Mouse (Mus musculus) gastrocnemius, adult 2 months (tissue): Measurements from ENCODE around the gene Mrtfa. TPM values are rescaled to one million over a fixed set of nuclear protein-coding genes. Genes with fewer than 3 reads are reported as not detected.

Source experiments
- DNase-seq: peaks from one replicate; pipeline ENCODE4 v3.0.0; 2022
- H3K27ac ChIP-seq: fragments of 200-600 bp; 2 replicates; pipeline ENCODE4 v1.8.1; 2022; ENCODE audit warnings: mild to moderate bottlenecking
- H3K4me3 ChIP-seq: fragments of 200-600 bp; 2 replicates; pipeline ENCODE4 v1.8.1; 2022; ENCODE audit warnings: mild to moderate bottlenecking, moderate library complexity
- CTCF ChIP-seq: fragments of 200-600 bp; IDR thresholded peaks from 2 replicates; pipeline ENCODE4 v1.8.1; 2022; ENCODE audit warnings: antibody characterized with exemption, mild to moderate bottlenecking, moderate library complexity
- intact Hi-C: fragments of 180-260 bp; cut with DNase I; formaldehyde crosslinking; loops from one replicate; pipeline ENCODE4 v1.15.1; 2025
- total RNA-seq, 2 experiments: library from RNA; stranded (reverse); gene quantifications; 2 replicates each; pipeline ENCODE4 v1.2.3; 2021

Mrtfa gene
- total RNA-seq, 2 experiments from 2014 or later = 18.8 to 28.1 TPM

DNA sequence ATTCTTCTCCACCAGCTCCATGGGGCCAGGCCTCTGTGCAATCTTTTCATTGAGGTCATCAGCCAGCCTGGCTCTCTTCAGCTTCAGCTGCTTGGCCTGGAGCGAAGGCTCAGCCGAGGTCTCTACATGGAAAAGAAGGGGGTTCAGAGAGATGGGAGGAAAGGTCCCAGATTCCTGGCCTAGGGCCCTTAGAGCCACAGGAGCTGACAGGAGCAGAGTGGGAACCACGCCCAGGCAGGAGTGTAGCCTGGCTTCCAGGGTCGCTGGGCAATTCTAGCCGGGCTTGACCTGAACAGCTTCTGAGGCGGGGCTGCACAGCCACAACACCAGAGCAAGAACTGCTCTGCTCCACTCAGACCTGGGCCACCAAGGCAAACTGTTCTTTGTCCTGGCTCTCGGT, 168.1 kb downstream of the Mrtfa start:
- intact Hi-C loops = no loop called here

DNA sequence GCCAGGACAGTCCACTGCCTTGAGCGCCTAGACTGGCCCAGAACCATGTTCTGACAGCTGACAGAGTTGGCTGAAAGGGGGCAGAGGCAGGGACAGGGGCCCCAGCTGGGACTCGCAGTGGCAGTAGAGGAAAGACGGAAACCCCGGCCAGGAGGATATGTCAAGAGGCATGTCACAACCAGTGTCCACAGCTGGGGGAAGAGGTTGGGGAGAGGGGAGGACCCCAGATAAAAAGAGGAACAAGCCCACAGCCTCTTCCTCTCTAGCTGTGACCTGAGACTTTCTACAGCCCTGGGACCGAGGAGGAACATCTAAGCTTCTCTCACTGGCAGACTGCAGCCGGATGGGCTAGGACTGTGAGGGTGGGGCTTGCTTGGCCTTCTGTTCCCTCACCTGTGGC, 169.2 kb downstream of the Mrtfa start:
- Histone ChIP-seq H3K4me3 (no peak overlapping the region), H3K27ac (no peak overlapping the region)
- no peak for TF ChIP-seq CTCF
- DNase-seq = no peak
- intact Hi-C loops = no loop called here

More for the DNA sequence above, 168.1 kb downstream of the Mrtfa start:
- DNase-seq = peak; percentile 62
- TF ChIP-seq CTCF = no peak
- H3K27ac ChIP-seq = peak overlapping the region; percentile 56; the same call in 1 of the 2 replicates
- H3K4me3 ChIP-seq = no peak overlapping the region

DNA sequence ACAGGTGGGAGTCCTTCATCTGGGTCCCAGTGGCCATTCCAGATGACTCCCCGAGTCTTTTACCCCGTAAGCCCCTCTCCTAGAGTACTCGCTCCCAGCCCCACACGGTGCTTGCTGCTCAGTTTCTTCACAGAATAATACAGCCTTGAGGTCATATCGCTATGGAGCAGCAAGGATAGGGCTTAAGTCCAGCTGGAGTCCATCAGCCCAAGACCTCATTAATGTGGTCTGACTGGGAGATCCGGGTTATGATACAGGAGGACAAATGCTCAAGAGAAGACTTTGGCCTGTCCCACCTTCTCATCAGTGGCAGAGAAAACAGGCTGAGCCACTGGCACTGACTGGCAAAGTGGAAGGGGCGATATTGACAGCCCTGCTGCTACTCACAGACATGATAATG, 173.2 kb downstream of the Mrtfa start:
- Histone ChIP-seq H3K27ac (no peak overlapping the region), H3K4me3 (no peak overlapping the region)
- intact Hi-C loops = no loop called here
- no peak for TF ChIP-seq CTCF
- DNase-seq = peak; percentile 13

DNA sequence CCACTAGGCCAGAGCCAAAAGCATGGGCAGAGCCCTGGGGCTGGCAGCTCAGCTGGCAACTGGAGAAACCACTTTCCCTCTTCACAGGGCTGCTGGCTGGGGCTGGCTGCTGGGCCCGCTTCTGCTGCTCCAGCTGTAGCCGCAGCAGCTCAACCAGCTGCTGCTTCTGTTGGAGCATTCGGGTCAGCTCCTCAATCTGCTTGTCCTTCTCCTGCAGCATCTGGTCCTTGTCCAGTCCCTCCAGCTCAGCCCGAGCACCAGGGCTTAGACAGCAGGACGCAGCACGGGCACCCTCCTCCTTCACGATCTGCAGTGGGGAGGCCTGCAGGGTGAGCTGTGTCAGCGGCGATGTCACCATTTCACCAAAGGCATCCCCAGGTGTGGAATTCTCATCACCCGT, 174.1 kb downstream of the Mrtfa start:
- intact Hi-C loops = no loop called here
- H3K4me3 ChIP-seq = no peak overlapping the region
- no peak for TF ChIP-seq CTCF
- DNase-seq = no peak
- no peak overlapping the region for H3K27ac ChIP-seq

DNA sequence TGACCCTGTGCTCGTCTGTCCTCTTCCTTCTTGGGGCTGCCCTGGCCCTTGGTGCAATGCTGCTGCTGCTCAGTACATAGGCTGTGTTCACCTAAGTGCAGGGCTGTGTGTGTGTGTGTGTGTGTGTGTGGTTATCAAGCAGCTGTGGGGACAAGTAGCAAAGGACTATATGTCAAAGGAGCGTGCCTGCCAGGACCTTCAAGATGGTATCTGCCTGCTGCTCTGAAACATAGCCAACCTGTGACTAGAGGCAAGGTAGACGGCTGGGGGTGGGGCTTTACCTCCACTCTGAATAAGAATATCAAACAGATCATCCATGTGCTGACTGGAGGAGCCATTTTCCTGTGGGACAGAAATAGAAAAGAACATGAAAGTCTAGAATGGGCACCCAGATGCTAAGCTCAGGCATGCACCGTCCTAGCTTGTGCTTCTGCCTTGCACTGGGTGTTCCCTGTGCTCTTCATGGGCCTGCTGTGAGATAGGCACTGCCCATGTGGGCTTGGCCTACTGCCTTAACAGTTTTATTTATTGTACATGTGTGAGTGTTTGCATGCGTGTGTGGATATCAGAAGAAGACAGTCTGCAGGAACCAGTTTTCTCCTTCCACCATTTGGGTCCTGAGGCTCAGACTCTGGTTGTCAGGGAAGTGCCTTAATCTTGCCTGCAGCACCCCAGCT, 175.4 kb downstream of the Mrtfa start:
- no peak for TF ChIP-seq CTCF
- no peak for DNase-seq
- intact Hi-C loops = no loop called here
- Histone ChIP-seq H3K27ac (peak overlapping the region; percentile 46), H3K4me3 (no peak overlapping the region)

DNA sequence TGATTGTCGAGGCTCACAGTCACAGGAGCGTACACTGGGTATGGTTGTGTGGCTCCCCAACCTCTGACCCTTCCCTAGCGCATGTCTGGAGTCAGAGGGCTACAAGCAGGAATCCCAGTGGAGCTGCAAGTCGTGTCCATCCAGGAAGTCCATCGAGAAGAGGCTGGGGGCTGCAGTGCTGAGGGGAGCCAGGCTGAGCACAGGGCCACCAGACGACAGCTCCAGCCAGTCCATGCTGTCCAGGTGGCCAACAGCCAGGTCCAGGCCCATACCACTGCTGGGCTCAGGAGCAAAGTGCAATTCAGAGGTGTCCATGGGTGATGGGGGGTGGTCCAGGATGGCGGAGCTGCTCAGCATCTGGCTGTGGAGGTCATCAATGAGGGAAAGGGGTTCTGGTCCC, 177.4 kb downstream of the Mrtfa start:
- no peak overlapping the region for H3K4me3 ChIP-seq
- no peak overlapping the region for H3K27ac ChIP-seq
- TF ChIP-seq CTCF = no peak
- no peak for DNase-seq
- intact Hi-C loops = no loop called here

DNA sequence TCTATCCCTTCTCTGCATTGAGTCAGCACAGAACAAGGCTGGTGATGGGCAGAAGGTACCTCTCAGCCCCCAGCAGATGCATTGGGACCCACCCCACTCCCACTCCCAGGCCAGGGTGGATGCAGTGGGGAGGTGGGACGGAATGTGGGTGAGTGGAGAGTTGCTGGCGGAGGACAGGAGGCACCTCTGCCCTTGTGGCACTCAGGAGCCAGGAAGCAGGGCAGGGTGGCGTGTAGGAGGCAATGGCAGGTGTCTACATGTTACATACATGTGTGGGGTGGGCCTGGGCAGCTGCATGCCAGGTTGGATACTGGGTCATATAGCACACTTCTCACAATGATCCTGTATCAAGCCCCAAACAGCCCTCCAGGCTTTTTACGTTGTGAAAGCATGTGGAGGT, 178.2 kb downstream of the Mrtfa start:
- TF ChIP-seq CTCF = no peak
- intact Hi-C loops = no loop called here
- Histone ChIP-seq H3K27ac (no peak overlapping the region), H3K4me3 (no peak overlapping the region)
- no peak for DNase-seq

DNA sequence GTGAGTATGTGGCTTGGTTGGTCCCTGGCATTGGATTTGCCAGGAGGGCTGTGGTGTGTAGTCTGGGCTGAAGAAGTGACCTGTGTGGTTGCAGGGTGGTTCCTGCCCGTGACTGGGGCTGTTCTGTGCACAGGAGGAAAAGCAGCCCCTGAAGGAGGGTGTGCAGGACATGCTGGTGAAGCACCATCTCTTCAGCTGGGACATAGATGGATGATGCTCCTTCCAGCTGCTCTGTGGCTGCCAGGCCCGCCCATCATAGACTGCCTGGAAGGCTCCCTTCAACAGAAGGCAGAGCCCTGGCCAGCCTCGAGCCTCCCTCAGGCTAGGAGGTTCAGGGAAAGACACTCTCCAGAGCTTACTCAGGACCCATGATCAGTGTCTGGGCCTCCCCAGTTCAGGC, 179.0 kb downstream of the Mrtfa start:
- intact Hi-C loops = no loop called here
- no peak overlapping the region for H3K4me3 ChIP-seq
- H3K27ac ChIP-seq = no peak overlapping the region
- no peak for DNase-seq
- TF ChIP-seq CTCF = no peak

DNA sequence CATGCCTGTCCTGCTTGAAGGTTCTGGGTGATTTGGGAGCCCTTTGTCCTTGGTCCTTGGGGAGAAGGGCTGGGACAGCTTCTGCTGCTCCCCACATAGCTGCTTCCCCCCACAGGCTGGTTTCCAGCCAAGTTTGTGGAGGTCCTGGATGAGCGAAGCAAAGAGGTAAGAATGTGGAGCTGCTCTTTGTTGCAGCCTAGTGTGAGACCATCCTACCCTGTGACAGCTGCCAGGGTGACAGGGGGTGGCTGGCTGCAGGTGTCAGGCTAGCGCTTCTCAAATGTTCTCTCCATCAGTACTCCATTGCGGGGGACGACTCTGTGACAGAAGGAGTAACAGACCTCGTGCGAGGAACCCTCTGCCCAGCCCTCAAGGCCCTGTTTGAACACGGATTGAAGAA, 180.4 kb downstream of the Mrtfa start:
- no peak overlapping the region for H3K27ac ChIP-seq
- intact Hi-C loops = no loop called here
- H3K4me3 ChIP-seq = no peak overlapping the region
- TF ChIP-seq CTCF = no peak
- DNase-seq = no peak

DNA sequence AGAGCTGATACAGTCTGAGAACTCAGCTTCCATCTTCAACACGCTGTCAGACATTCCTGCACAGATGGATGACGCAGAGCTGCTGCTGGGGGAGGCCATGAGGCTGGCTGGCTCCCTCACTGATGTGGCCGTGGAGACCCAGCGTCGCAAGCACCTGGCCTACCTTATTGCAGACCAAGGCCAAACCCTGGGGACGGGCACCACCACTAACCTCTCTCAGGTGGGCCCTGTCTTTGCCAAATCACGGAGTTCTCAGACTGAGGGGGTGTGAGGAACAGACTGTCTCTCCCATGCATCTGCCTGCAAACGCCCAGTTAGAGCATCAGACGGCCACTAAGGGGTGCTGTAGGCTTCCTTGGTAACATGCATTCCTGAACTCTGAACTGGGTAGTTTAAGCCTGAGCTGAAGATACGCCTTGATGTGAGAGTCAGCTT, 181.9 kb downstream of the Mrtfa start:
- no peak overlapping the region for H3K4me3 ChIP-seq
- H3K27ac ChIP-seq = no peak overlapping the region
- intact Hi-C loops = no loop called here
- no peak for DNase-seq
- peak; percentile 58 for TF ChIP-seq CTCF

DNA sequence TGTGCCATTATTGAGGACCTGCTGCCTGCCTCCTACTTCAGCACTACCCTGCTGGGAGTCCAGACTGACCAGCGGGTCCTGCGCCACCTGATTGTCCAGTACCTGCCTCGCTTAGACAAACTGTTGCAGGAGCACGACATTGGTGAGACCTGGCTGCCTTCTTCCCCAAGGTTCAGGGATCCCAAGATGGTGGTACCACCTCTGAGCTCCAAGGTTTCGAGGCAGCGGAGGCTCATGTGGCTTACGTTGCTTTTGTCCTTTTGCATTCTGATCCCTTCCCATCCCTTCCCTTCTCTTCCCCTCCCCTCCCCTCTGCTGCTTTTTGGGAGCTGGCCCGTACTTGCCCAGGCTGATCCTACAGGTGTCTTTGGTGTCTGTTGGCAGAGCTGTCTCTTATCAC, 182.7 kb downstream of the Mrtfa start:
- no peak for DNase-seq
- intact Hi-C loops = no loop called here
- no peak for TF ChIP-seq CTCF

DNA sequence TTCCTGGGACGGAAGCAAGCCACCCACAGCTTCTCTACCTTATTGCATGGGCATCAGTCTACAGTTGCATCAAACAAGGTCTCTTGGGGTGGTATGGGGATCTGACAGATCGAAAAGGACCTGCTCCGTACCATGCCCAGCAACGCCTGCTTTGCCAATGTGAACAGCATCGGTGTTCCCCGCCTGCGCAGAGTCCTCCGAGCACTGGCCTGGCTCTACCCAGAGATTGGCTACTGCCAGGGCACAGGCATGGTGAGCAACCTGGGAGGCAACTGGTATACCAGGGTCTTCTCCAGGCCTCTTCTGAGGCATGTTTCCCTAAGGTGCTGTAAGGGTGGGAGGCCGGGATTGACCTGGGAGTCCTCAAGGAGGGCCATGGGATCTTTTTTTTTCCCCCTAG, 183.2 kb downstream of the Mrtfa start:
- TF ChIP-seq CTCF = no peak
- DNase-seq = no peak
- intact Hi-C loops = no loop called here
- H3K4me3 ChIP-seq = no peak overlapping the region
- H3K27ac ChIP-seq = no peak overlapping the region

More for the DNA sequence above, 182.7 kb downstream of the Mrtfa start:
- H3K4me3 ChIP-seq = no peak overlapping the region
- H3K27ac ChIP-seq = no peak overlapping the region

DNA sequence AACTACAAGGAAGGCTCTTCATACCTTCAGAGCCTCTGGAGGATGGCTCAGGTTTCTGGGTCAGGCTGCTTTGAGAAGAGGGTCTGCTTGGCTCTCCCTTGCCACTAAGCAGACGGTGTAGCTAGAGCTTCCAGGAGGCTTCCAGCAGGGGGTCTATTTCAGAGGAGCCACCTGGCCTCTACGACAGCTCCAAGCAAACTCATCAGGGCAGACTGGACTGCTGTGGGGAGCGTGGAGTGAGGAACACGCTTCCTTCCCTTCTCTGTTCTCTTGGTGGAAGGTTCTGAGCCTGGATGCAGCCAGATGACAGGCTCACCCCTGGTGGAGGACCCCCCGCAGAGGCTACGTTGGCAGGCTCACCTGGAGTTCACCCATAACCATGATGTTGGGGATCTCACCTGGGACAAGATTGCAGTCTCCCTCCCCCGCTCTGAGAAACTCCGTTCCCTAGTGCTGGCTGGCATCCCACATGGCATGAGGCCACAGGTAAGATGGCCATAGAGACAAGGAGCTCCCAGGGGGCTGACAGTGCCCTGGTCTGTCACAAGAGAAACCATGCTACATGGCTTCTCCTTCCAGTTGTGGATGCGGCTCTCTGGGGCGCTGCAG, 184.3 kb downstream of the Mrtfa start:
- Histone ChIP-seq H3K4me3 (no peak overlapping the region), H3K27ac (no peak overlapping the region)
- no peak for DNase-seq
- intact Hi-C loops = no loop called here
- no peak for TF ChIP-seq CTCF

DNA sequence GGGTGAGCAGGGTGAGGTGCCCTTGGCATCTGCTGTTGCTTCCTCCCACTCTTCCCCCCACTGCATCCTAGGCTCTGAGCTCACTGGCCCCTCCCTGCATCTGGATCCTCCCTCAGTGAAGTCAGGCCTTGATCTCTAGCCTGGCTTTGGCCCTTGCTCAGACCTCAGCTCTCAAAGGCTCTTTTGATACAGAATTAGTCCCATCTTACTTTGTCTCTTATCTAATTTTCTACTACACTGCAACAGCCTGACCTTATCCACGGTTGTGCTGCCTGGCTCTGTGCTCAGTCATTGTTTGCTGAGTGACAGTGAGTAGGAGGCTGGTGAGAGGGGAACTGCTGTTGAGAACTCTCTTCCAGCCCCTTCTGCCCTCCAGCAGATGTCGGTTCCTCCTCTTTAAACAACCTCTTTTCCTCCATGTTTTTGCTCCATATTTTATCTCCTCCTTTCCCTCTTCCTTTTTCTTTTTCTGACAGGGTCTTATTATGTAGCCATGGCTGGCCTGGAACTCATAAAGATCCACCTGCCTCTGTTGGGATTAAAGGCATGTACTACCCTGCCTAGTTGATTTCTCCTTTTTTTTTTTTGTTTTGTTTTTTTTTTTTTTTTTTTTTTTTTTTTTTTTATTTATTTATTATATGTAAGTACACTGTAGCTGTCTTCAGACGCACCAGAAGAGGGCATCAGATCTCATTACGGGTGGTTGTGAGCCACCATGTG, 190.0 kb downstream of the Mrtfa start:
- TF ChIP-seq CTCF = no peak
- intact Hi-C loops = no loop called here

More for the DNA sequence above, 190.0 kb downstream of the Mrtfa start:
- Histone ChIP-seq H3K27ac (peak overlapping the region; percentile 21; the same call in 1 of the 2 replicates), H3K4me3 (no peak overlapping the region)
- DNase-seq = peak; percentile 39
